Comparison of ENCODE assay signal across 8 mouse cellular contexts in the genomic region with DNA sequence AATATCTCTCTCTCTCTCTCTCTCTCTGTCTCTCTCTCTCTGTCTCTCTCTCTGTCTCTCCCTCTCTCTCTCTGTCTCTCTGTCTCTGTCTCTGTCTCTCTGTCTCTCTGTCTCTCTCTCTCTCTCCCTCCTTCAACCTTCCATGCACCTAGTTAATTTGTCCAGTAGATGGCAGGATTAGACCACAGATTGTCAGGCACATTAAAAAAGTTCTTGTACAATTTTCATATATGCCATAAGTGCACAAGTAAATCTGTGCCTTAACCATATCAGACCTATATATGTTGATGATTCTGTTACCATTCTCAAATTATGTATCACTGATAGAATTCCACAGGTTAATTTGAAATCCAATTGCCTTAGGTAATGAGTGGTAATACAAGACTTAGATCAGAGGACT.
DNase-seq lines count a peak whose midpoint lies in the region; ATAC-seq lines count a peak whose summit lies in the region.

No protein-coding gene starts in this region.

- H3K4me1 ChIP-seq in embryonic facial prominence, embryonic 11.5 days (ENCODE audit: control insufficient read depth, insufficient read depth, low read length), result no peaks in the 10 kb centered on the region
- H3K4me1 ChIP-seq in embryonic facial prominence, embryonic 10.5 days, result no peaks in the 10 kb centered on the region

- no peaks in the 10 kb centered on the region for H3K27me3 ChIP-seq in embryonic facial prominence, embryonic 11.5 days (ENCODE audit: control insufficient read depth, insufficient read depth, low read length)
- no peaks in the 10 kb centered on the region for H3K27me3 ChIP-seq in embryonic facial prominence, embryonic 10.5 days (replicated peaks; ENCODE audit: low read depth, poor library complexity, severe bottlenecking)

- H3K9ac ChIP-seq in embryonic facial prominence, embryonic 11.5 days (replicated peaks; ENCODE audit: low read length), result no peak overlapping the region

- no peak overlapping the region for H3K4me3 ChIP-seq in embryonic facial prominence, embryonic 11.5 days (ENCODE audit: low read depth, low read length)
- H3K4me3 ChIP-seq in embryonic facial prominence, embryonic 10.5 days, result no peak overlapping the region

- no peaks in the 10 kb centered on the region for H3K36me3 ChIP-seq in embryonic facial prominence, embryonic 11.5 days (replicated peaks; ENCODE audit: control insufficient read depth, insufficient read depth, low read depth, low read length)
- H3K36me3 ChIP-seq in embryonic facial prominence, embryonic 10.5 days (replicated peaks), result no peaks in the 10 kb centered on the region

- no peak overlapping the region for H3K4me2 ChIP-seq in embryonic facial prominence, embryonic 11.5 days (ENCODE audit: low read depth, low read length)

- DNase-seq in embryonic facial prominence, embryonic 11.5 days (ENCODE audit: low spot score), result peak; percentile 56
- no peak for DNase-seq in embryonic facial prominence, embryonic 10.5 days (ENCODE audit: low spot score)
- DNase-seq in layer of hippocampus, adult 9-10 months (ENCODE audit: low spot score), result peak; percentile 20
- no peak for DNase-seq in layer of hippocampus, postnatal 25 days (ENCODE audit: extremely low spot score in 1 of 2, low spot score in 1 of 2)
- peak; percentile 11 for DNase-seq in MEL-GATA-1-ER (ENCODE audit: extremely low read depth, low read depth)
- peak; percentile 12 for DNase-seq in hindlimb bud, embryonic 11.5 days (ENCODE audit: extremely low spot score, low read depth, low spot score)
- no peak for DNase-seq in thymus, postnatal 4 days
- no peak for DNase-seq in ovary, postnatal 14 days (ENCODE audit: low spot score)

- H3K27ac ChIP-seq in embryonic facial prominence, embryonic 11.5 days (replicated peaks; ENCODE audit: low read depth, low read length), result no peak overlapping the region
- no peak overlapping the region for H3K27ac ChIP-seq in embryonic facial prominence, embryonic 10.5 days (replicated peaks)

- H3K9me3 ChIP-seq in embryonic facial prominence, embryonic 11.5 days (replicated peaks; ENCODE audit: control insufficient read depth, low read length), result no peaks in the 10 kb centered on the region
- H3K9me3 ChIP-seq in embryonic facial prominence, embryonic 10.5 days, result no peaks in the 10 kb centered on the region

- no peak for ATAC-seq in embryonic facial prominence, embryonic 11.5 days (replicated peaks; ENCODE audit: insufficient number of reproducible peaks, low FRiP score, low TSS enrichment, low read depth)

Comparison
In these comparisons a context has a peak if more than half of its experiments do, and no peak if none do; other contexts are left out.
1. DNase-seq: peak in embryonic facial prominence, embryonic 11.5 days (single experiment), layer of hippocampus, adult 9-10 months (single experiment), MEL-GATA-1-ER (single experiment) and hindlimb bud, embryonic 11.5 days (single experiment); none in embryonic facial prominence, embryonic 10.5 days (single experiment), layer of hippocampus, postnatal 25 days (0 of 2), thymus, postnatal 4 days (single experiment) and ovary, postnatal 14 days (single experiment).